Mouse (Mus musculus): ENCODE data around the gene Hand1. TPM values are rescaled to one million over a fixed set of nuclear protein-coding genes. Genes with fewer than 3 reads are reported as not detected.
"Not testable (repeated sequence)": the region's sequence is repeated elsewhere in the genome, so short reads cannot be mapped to it uniquely, and the experiment has no call there.

Hand1 gene
- total RNA-seq, 2 experiments from 2014 or later, result not detected

GRCm38 (mm10) chr11:57833296-57833977, 819 bp upstream of the Hand1 start:
- DNase-seq, result no peak

DNA sequence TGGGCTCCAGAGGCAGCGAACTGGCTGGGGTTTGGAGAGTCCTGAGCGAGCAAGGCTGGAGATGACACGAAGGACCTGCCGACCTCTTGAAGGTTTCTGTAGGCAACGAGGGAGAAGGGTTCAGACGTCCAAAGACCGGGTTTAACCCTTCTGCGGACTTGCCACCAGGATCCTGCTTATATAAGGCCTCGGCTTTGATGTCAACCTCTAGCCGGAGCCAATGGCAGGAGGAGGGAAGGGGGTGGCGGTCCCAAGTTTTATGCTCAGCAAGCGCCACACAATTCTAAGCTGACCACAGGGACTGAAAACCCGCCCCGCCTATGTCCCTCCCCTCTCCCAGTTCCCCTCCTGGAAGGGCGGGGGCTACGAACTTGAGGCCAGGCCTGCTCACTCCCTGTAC, 757 bp downstream of the Hand1 start:
- DNase-seq, result no peak

DNA sequence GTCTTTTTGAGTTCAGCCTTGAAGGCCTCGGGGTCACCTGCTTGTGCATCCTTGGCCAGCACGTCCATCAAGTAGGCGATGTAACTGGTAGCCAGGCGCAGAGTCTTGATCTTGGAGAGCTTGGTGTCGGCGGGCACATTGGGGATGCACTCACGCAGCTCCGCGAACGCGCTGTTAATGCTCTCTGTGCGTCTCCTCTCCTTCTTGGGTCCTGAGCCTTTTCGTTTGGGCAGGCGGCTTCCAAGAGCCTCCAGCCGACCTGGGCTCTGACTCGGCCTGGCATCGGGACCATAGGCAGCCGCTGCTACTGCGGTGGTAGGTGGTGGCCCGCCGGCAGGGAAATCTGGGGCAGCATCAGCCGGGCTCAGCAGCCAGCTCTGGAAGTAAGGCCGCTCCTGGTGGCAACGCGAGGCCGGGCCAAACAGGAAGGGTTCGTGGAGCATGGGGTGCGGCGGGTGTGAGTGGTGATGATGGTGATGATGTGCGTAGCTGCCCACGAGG, 1.3 kb downstream of the Hand1 start:
- DNase-seq, result no peak

- DNase-seq, result no peak
Measured at GRCm38 (mm10) chr11:57829871-57830775, 2.5 kb downstream of the Hand1 start.

DNA sequence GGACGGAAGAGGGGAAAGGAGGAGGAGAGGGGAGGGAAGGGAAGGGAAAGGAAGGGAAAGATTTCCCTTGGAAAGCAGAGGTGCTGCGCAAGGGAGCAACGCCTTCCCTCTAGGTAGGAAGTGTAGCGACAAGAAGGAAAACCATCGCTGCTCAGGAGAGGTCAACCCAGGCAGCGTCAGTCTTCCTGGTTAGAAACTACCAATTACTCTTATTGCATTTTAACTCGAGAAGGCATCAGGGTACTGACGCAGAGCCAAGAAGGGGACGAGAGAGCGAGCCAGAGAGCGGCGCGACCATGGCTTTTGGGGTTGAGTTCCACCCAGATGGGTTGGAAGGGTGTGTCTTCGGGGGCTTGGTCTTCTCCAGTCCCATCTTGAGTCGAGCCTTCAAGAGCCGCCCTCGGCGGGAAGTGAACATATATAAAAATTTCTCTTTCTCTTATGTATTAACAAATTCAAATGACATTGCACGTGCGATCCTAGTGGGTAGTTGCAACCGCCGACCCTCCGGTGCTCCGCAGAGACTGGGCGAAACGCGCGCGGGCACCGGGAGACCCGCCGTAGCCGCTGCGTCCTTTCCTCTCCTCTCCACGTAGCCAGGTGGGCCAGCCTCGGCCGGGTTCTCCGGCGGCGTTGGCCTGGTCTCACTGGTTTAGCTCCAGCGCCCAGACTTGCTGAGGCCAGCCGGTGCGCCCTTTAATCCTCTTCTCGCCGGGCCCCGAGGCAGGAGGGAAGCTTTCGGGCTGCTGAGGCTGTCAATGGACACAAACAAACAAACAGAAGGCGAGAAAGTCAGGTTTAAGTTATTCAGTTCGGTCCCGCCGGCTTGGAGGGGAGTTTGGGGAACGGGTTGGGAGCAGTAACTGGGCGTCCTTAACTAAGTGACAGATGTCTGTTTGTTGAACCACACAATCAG, 3.4 kb downstream of the Hand1 start:
- DNase-seq, result no peak

GRCm38 (mm10) chr11:57827915-57828545, 4.6 kb downstream of the Hand1 start:
- no peak for DNase-seq

GRCm38 (mm10) chr11:57827048-57827914, 5.3 kb downstream of the Hand1 start:
- DNase-seq, result no peak

GRCm38 (mm10) chr11:57825234-57825633, 7.4 kb downstream of the Hand1 start:
- not testable (repeated sequence) for DNase-seq

GRCm38 (mm10) chr11:57823714-57824113, 8.9 kb downstream of the Hand1 start:
- DNase-seq, result no peak

DNA sequence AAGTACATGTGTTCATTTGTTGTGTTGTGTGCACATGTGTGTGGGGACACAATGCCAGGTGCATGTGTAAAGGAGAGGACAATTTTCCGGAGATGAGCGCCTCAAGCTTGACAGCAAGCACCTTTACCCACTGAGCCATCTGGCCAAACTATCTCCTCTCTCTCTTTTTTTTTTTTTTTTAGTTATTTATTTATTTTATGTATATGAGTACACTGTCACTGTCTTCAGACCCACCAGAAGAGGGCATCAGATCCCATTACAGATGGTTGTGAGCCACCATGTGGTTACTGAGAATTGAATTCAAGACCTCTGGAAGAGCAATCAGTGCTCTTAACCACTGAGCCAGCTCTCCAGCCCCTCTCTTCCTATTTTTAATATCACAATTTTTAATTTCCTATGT, 9.5 kb downstream of the Hand1 start:
- DNase-seq, result not testable (repeated sequence)

DNA sequence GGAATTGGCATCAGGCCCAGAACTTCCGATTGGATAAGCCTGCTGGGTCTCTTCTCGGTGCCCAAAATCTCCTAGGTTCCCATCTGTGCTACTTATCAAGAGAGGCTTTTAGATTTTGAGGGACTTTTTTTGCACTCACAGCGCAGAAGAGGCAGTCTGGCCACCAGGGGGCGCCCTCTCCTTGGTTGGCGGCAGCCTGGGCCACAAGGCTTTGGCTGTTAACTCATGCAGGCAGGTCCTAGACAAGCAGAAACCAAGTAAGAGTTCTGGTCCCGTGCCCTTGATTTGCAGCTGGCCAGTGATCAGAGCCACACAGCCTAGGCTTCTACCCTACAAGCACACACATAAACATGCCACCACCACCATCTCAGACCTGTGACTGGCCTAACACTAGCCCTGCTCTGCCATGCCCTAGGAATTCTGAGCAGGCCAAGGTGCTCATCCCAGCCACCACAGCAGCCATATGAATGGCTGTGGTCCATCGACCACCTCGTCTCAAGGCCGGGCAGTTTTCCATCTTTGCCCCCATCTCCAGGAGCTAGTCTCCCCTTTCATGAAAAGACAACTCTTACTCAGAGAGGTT, 12.5 kb downstream of the Hand1 start:
- DNase-seq, result peak; percentile 66

DNA sequence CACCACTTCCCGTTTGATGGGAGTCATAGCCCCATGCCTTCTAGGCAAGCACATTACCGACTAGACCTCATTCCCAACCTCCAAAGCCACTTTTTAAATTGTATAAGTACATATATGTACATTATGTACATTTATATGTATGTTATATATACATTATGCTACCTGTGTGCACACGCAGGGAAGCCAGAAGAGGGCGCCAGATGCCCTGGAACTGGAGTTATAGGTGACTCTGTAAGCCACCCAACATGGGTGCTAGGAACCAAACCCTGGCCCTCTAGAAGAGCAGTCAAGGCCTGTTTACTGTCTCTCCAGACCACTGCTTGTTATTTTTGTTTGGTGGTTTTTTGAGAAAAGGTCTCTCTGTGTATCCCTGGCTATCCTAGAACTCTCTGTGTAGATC, 14.4 kb downstream of the Hand1 start:
- DNase-seq, result no peak

DNA sequence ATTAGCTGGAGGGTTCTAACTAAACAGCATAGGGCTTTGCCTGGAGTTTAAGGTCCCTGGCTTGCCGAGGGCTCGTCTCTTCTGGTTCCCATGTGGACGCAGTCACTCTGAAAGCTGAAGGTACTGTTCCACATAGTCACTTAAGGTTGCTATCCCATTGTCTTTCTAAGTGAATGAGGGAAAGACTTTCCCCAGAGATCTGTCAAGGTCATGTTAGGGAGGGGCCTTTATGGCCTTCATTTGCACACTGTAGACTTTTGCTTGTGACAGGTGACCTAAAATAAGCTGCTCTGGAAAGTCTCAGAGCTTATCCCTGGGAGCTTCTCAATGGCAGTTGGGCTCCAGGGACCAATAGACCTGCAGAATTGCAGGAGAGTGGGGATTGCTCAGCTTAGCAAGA, 19.0 kb downstream of the Hand1 start:
- no peak for DNase-seq

GRCm38 (mm10) chr11:57812212-57812611, 20.4 kb downstream of the Hand1 start:
- no peak for DNase-seq

GRCm38 (mm10) chr11:57811006-57811405, 21.6 kb downstream of the Hand1 start:
- DNase-seq, result peak; percentile 67

GRCm38 (mm10) chr11:57809732-57810098, 22.9 kb downstream of the Hand1 start:
- DNase-seq, result no peak

- DNase-seq, result no peak
Measured at GRCm38 (mm10) chr11:57809017-57809731, 23.4 kb downstream of the Hand1 start.

DNA sequence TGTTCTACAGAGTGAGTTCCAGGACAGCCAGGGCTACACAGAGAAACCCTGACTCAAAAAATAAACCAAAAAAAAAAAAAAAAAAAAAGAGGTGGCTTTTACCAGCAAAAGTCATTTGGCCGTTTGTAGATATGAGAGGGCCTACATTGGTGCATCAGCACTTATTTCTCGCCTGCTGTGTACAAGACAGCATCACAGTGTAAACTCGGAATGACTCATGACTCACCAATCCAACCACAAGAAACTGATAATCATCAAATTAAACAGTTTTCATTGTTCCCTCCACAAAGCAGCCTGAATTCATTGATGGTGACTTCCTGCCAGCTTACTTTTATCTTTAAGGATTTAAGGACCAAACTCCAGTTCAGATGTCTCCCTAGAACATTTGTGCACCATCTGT, 27.6 kb downstream of the Hand1 start:
- DNase-seq, result no peak

- no peak for DNase-seq
Measured at GRCm38 (mm10) chr11:57802511-57802870, 30.1 kb downstream of the Hand1 start.
